Mouse (Mus musculus) spleen, postnatal 36 days (tissue): ENCODE measurements around the gene Garnl3.
A peak's percentile ranks its signal among the peaks of the same experiment; 100 is the strongest.

ENCODE experiments used
- DNase-seq, 2 experiments: peaks; one replicate each; pipeline ENCODE4 v3.0.0; 2022; ENCODE audit warnings: low spot score in 2 of 2, mixed read lengths in 1 of 2

The Garnl3 gene

GRCm38 (mm10) chr2:33131500-33132092 lies at the start of gene Garnl3:
TSS of gene Garnl3 (minus strand) at chr2:33131654.
- peak; percentile 40 to 66 for DNase-seq

GRCm38 (mm10) chr2:33179930-33180630 lies 48.6 kb upstream of the Garnl3 start:
- no peak for DNase-seq

GRCm38 (mm10) chr2:33179171-33179929 lies 47.9 kb upstream of the Garnl3 start:
- no peak for DNase-seq

- no peak for DNase-seq
These were observed 46.9 kb upstream of the Garnl3 start for GRCm38 (mm10) chr2:33178243-33178932.

GRCm38 (mm10) chr2:33177443-33178242 lies 46.2 kb upstream of the Garnl3 start:
- DNase-seq = no peak

- DNase-seq = no peak
These were observed 45.5 kb upstream of the Garnl3 start for GRCm38 (mm10) chr2:33176921-33177320.

GRCm38 (mm10) chr2:33176516-33176915 lies 45.1 kb upstream of the Garnl3 start:
- peak; percentile 23 to 40 for DNase-seq

- DNase-seq = no peak
These were observed 42.2 kb upstream of the Garnl3 start for GRCm38 (mm10) chr2:33173686-33174085.

GRCm38 (mm10) chr2:33173126-33173525 lies 41.7 kb upstream of the Garnl3 start:
- DNase-seq = no peak

GRCm38 (mm10) chr2:33170777-33171565 lies 39.5 kb upstream of the Garnl3 start:
- no peak for DNase-seq

- DNase-seq = no peak
These were observed 38.0 kb upstream of the Garnl3 start for GRCm38 (mm10) chr2:33169445-33169844.

- DNase-seq = no peak
These were observed 35.6 kb upstream of the Garnl3 start for GRCm38 (mm10) chr2:33167060-33167459.

GRCm38 (mm10) chr2:33165710-33166374 lies 34.4 kb upstream of the Garnl3 start:
- no peak for DNase-seq

- no peak for DNase-seq
These were observed 33.8 kb upstream of the Garnl3 start for GRCm38 (mm10) chr2:33165229-33165628.

GRCm38 (mm10) chr2:33164646-33165045 lies 33.2 kb upstream of the Garnl3 start:
- DNase-seq = no peak

GRCm38 (mm10) chr2:33162126-33162525 lies 30.7 kb upstream of the Garnl3 start:
- no peak for DNase-seq

- peak; percentile 7 to 25 for DNase-seq
These were observed 29.0 kb upstream of the Garnl3 start for GRCm38 (mm10) chr2:33160326-33160973.

- DNase-seq = no peak
These were observed 28.1 kb upstream of the Garnl3 start for GRCm38 (mm10) chr2:33159593-33159992.

- DNase-seq = no peak
These were observed 27.4 kb upstream of the Garnl3 start for GRCm38 (mm10) chr2:33158895-33159294.
